Mouse (Mus musculus) liver, postnatal 0 days (tissue): Measurements from ENCODE around the gene Olfr1496.

ENCODE experiments used
- CTCF ChIP-seq: sonication (generic); IDR thresholded peaks from 2 replicates; pipeline ENCODE4 v1.5.1; 2016; ENCODE audit warnings: antibody characterized with exemption, low read depth
- EP300 ChIP-seq: IDR thresholded peaks from 2 replicates; pipeline ENCODE4 v1.6.1; 2016; ENCODE audit warnings: antibody characterized with exemption, low read depth, mild to moderate bottlenecking

- no peak for TF ChIP-seq EP300
- TF ChIP-seq CTCF: no peak
Observed at GRCm38 (mm10) chr19:13830388-13830787, 52.7 kb downstream of the Olfr1496 start, which contains the start of gene Olfr1500.
